Mouse (Mus musculus) megakaryocyte, embryonic 14.5 days (primary cell): ENCODE measurements around the gene Vmn2r95.
"Not testable (repeated sequence)": the region's sequence is repeated elsewhere in the genome, so short reads cannot be mapped to it uniquely, and the experiment has no call there.

ENCODE experiments used
- FLI1 ChIP-seq: IDR thresholded peaks from 2 replicates; pipeline ENCODE4 v1.6.1; 2012; ENCODE audit warnings: low read length, inconsistent platforms, mixed read lengths
- GATA1 ChIP-seq: IDR thresholded peaks from 3 replicates; pipeline ENCODE4 v1.6.1; 2012; ENCODE audit warnings: mixed read lengths, low read length, inconsistent platforms, borderline replicate concordance

- TF ChIP-seq GATA1, FLI1: not testable (repeated sequence)
These were observed 34.3 kb downstream of the Vmn2r95 start for GRCm38 (mm10) chr17:18458126-18458634.
